Mouse (Mus musculus): Measurements from ENCODE around the gene Adat1.
"Not testable (repeated sequence)": the region's sequence is repeated elsewhere in the genome, so short reads cannot be mapped to it uniquely, and the experiment has no call there.

Adat1 gene

DNA sequence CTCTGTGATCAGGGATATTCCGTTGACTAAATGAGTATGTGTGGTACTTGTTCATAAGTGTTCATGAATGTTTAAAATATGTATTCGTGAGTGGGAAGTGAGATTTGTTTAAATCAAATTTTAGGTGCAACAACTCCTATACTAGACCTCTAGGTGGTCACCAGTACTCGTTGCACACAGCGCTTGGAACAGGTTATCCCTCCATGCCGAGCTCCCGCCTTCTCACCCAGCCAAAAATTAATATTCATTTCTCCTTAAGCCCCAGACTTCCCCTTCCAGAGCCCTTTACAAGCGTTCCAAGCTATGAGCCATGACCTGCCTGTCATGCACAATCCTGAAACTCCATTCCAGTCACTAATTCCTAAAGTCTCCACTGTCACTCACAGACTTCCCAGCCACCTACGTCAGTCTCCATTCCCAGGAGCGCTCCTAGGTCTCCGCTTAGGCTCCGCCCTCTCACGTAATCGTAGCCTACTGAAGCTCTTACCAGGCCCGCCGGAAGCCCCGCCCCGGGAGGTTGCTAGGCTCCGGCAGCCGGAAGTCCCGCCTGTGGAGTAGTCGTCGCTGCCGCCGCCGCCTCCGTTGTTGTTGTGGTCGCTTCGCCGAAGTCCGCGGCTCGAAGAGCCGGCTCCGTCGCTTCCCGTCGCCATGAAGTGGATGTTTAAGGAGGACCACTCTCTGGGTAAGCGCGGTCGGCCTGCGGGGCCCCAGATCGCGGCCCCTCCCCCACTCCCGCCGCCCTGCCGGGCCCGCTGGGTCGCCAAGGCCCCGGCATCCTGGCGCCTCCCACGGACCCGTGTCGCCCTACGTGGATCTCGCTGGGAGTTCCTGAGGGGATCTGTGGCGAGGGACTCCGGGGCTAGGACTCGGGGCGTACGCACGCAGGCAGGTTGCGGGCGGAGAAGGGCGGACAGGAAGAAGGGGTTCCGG lies 51.7 kb downstream of the Adat1 start, which contains the start of gene Gabarapl2:
TSS of gene Gabarapl2 (plus strand) at position 533 of the 930 bp plus-strand sequence.
- in situ Hi-C loops (cut with MboI, MseI): no loop called here

DNA sequence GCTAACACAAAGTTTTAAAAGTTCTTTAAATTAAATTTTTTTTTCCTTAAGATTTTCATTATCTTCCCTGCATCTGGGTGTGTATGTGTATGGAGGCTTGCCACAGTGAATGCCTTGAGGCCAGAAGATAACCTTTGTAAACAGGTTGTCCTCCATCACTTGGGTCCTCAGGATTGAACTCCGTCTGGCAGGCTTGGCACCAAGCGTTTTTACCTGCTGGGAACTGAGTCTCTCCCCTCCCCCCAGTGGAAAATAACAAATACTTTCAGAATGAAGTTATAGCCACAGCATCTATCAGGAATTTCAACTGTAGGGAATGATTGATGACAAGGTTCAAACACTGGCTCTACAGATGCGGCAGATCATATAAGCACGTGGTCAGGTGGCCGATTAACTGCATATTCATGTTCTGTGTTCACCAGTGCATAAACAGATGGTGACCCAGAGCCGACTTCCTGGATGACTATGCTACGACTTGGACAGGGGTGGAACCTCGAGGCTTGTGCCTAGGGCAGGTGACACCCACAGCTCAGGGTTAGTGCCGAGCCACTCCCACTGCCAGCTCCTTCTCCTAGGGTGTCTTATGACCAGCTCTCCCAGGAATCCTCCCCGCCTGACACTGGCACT lies 52.5 kb downstream of the Adat1 start:
- in situ Hi-C loops (cut with MboI, MseI): no loop called here

DNA sequence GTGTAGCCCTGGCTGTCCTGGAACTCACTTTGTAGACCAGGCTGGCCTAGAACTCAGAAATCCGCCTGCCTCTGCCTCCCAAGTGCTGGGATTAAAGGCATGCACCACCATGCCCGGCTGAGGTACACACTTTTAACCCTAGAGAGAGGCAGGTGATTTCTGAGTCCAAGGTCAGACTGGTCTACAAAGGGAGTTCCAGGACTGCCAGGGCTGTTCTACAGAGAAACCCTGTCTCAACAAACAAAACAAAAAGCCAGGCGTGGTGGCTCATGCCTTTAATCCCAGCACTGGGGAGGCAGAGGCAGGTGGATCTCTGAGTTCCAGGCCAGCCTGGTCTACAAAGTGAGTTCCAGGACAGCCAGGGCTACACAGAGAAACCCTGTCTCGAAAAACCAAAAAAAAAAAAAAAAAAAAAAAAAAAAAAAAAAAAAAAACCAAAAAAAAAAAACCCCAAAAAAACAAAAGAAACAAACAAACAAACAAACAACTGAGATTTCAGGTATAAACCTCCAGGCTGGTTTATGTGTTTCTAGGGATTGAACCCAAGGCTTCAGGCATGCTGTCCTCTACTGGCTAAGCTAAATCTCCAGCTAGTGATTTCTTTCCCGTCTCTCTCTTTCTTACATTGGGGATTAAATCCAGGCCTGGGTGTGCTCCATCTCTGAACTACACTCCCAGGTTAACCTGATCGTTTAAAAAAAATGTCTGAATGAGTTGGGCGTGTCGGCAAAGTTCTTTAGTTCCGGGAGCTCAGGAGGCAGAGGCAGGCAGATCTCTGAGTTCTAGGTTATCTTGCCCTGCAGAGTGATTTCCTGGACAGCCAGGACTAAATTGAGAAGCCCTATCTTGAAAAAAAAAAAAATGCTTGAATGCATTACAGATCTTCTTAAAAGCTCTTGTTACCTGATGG lies 53.8 kb downstream of the Adat1 start:
- in situ Hi-C loops (cut with MboI, MseI): not testable (repeated sequence)

DNA sequence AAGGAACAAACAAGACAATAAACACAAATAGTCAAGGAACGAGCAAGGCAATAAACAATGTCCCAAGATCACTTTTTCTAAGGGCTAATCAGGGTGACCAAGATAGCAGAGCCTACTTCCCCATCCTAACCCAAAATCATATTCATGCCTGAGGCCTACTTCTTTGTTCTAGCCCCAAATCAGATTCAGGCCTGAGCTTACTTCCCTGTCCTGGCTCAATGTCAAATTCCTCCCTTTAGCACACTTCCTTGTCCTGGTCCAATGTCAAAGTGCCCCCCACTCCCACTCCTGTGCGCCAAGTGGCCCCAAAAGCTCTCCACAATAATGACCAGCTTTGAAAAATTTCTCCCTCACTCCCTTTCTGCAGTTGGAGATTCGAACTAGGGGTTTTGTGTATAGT lies 54.9 kb downstream of the Adat1 start:
- in situ Hi-C loops (cut with MboI, MseI): no loop called here

DNA sequence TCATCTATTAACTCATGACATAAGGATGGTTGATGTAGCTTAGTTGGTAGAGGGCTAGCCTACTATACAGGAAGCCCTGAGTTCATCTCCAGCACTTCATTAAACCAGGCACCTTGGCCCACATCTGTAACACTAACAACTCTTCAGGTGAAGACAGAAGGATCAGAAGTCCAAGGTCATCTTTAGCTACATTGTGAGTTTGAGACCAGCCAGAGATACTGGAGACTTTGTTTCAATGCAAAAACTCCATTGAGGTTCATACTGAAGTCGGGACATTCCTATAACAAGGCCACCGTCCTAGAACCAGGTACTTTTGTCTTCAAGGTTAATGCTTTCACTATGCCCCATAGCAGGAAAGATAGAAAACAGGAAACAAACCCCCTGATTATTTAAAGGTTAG lies 57.9 kb downstream of the Adat1 start:
- in situ Hi-C loops (cut with MboI, MseI): no loop called here

DNA sequence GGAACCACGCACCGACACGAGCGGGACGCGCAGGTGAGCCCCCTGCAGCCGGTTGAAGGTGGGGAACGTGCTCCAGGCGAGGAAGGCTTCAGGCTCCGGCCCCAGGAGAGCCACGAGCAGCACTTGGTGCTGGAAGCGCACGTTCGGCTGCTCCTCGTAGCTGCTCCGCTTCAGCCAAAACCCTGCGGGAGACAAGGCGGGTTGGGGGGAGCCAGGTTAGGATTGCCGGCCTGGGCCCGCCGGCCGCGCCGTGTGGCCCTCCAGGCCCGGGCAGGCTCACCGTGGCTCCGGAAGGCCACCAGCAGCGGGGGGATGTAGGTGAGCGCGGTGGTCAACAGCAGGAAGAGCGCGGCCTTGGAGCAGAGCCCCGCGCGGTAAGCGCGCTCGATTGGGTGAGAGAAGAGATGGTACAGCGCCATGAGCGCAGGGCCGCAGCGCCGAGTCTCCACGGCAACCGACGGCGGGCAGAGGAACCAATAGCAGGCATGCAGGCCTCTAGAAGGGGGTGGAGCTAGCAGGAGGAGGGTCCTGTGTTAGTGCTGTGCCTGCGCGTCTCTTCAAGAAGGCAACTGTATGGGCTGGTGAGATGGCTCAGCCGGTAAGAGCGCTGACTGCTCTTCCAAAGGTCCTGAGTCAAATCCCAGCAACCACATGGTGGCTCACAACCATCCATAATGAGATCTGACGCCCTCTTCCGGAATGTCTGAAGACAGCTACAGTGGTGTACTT lies 58.6 kb downstream of the Adat1 start, which contains the start of gene Tmem231:
TSS of gene Tmem231 (minus strand) at position 534 of the 729 bp plus-strand sequence.
- in situ Hi-C loops (cut with MboI, MseI): no loop called here

DNA sequence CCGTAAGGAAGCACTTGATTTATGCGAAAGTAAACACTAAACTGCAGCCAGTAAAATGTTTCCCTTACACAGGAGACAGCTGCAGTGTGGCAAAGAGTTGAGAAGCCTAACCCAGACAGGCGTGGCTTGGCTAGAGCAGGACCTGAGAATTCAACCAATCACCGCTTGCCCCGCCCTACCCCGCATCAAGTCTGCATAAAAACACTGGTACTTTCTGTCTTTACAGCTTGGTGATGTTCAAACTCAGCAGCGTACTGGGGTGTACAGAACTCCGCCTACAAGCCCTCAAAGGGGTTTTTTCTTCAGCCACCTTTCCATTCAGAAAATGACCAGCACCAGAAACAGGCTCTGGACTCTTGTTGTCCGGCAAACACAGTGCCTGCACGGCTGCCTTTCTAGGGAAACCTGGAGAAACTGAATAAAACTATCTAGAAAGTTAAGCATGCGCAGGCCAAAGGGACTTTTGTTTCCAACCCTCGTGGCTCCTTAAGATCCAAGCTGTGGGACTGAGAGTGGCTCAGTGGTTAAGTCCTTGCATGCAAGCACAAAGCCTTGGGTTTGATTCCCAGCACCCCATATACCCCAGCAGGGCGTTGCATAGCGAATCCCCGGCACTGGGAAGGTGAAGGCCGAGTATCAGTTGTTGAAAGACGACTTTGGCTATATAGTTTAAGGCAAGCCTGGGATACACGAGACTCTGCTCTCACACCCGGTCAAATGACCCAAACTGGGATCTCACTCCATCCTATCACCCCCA lies 59.3 kb downstream of the Adat1 start:
- in situ Hi-C loops (cut with MboI, MseI): no loop called here

DNA sequence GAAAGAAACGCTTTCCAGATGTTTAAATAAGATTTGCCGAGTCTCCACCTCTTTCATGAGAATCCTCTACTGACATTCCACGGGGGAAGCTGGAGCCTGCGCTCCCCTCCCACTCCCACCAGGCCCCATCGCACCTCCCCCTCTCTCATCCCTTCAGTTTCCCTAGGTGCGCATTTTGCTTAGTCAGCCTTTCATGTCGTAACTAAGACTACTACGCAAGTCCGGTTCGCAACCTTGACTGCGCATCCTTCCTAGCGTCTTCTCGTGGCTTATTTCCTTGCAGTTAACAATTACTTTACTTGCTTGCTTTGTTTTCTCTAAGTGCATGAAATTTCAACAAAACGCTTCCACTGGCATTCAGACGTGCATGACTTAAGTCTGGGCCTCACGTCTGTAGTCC lies 60.4 kb downstream of the Adat1 start:
- in situ Hi-C loops (cut with MboI, MseI): no loop called here

DNA sequence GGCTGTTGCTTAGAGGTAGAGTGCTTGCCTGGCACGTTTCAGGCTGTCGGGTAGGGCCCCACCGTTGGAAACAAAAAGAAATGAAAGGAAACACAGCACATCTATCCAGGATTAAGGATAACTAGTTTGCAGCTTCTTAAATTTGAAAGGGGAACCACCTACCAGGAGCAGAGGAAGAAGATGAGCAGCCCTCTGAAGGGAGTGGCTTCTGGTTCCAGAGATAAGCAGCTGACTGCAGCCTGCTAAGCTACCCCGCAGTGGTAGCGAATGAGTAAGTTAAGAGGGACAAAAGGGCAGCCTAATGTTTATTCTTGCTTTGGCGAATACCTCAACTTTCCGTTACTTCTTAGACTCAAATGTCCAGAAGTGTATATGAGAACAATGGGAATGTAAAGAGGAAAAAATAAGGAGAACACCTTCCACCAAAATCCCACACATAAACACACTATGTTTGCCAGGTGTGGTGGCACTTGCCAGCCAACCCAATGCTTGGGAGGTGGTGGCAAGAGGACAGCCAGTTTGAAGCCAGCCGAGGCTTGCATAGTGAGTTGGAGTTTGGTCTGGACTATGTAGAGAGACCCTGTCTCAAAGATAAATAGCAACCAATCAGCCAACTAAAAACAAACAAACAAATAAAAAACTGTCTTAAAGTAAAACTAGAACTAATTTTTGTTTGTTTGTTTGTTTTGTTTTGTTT lies 62.3 kb downstream of the Adat1 start:
- in situ Hi-C loops (cut with MboI, MseI): no loop called here

DNA sequence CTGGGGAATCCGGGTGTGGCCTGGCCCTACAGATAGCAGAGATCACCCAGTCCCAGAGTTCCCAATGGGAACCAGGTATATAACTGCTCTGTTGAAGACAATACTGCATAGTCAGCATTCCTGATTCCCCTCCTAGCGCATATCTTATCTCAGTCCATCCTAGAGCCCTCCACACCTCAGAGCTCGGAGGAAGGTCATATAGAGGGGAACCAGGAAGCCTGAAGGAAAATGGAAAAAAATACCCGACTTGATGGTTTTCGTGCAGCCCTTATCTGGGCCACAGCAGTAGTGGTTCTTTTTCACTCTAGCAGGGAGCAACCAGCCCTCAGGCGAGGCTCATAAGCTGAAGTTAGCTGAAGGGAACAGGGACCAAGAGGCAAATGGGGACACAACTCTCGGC lies 67.1 kb downstream of the Adat1 start:
- in situ Hi-C loops (cut with MboI, MseI): no loop called here

DNA sequence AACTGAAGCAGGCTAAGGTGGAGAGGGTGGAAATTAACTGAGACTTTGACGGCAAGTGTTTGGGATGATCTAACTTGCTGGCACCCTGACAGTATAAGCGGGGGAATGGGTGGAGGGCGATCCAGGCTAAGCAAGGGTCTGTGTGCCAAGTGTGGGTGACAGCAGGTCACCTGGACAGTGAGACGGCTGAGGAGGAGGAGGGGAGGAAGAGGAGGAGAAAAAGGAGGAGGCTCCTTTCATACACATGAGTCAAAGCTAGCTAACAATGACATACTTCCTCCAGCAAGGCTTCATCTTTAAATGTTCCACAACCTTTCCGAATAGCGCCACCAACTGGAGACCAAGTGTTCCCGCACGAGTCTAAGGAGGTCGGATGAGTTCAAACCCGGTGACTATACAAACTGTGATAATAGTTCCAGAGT lies 68.7 kb downstream of the Adat1 start:
- in situ Hi-C loops (cut with MboI, MseI): no loop called here

DNA sequence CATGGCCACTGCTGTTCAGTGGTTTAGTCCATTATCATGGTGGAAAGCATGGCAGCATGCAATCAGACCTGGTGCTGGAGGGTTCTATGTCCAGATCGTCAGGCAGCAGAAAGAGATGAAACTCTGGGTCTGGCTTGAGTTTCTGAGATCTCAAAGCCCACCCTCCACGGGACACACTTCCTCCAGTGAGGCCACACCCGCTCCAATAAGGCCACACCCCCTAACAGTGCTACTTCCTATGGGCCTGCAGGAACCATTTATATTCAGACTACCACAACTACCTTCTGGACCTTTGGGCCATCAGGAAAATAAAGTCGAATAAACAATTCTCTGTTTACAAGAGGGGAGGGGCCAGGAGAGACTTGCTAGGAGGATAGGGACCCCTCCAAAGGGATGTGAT lies 71.1 kb downstream of the Adat1 start:
- in situ Hi-C loops (cut with MboI, MseI): no loop called here

DNA sequence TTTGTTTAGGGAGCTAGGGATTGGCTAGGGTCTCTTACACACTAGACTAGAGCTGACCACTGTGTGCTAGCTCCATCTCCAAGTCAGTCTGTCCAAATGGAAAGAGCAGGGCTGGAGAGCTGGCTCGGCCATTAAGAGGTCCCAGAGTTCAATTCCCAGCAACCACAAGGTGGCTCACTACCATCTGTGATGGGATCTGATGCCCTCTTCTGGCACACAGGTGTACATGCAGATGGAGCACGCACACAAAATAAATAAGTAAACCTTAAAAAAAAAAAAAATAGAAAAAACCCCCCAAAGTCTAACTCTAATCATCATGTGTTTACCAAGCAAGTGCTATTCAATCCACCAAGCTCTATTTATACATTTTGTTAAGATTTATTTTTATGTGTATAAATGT lies 72.4 kb downstream of the Adat1 start:
- in situ Hi-C loops (cut with MboI, MseI): no loop called here

Data from T-helper 17 cell (primary cell).